Mouse (Mus musculus): Measurements from ENCODE around the gene Inip.
A peak's percentile ranks its signal among the peaks of the same experiment; 100 is the strongest.

DNA sequence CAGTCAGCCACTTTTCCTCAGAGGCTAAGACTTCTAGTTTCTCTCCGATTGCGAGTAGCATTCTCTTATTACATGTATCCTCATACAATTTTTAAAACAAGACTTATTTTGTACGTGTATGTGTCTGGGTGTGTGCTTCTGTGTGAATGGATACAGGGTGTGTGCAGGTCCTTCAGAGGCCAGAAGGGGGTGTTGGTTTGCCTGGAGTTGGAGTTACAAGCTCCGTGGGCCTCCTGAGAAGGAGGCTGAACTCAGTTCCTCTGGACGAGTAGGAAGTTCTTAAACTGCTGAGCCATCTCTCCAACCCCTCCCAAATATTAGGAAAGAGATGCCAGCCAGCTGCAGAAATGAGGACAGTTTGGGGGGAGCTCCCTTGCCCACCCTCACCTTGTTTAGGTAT is 7.0 kb upstream of the Inip start:
- TF ChIP-seq CTCF (conservative IDR thresholded peaks at IDR 0.05; ENCODE audit: insufficient read depth, insufficient read length, low read depth, low read length) (peak; percentile 44), POLR2A (IDR thresholded peaks at IDR 0.05; ENCODE audit: low read depth, low read length) (no peak)

Measured in kidney, adult 2 months (tissue).